Mouse (Mus musculus) small intestine, adult 2 months (tissue): Measurements from ENCODE around the gene Bri3bp. TPM values are rescaled to one million over a fixed set of nuclear protein-coding genes. Genes with fewer than 3 reads are reported as not detected.
"Not testable (repeated sequence)": the region's sequence is repeated elsewhere in the genome, so short reads cannot be mapped to it uniquely, and the experiment has no call there.

Experiments
- H3K27ac ChIP-seq: fragments of 200-500 bp; 2 replicates; pipeline ENCODE4 v1.5.1; 2012; ENCODE audit warnings: low read depth, low read length, control low read depth, inconsistent platforms; ENCODE audit not compliant: insufficient read depth
- H3K27me3 ChIP-seq: fragments of 200-500 bp; 2 replicates; pipeline ENCODE4 v1.6.1; 2012; ENCODE audit warnings: mild to moderate bottlenecking, moderate library complexity, low read length, inconsistent platforms; ENCODE audit not compliant: control insufficient read depth, insufficient read depth
- H3K36me3 ChIP-seq: fragments of 200-500 bp; 2 replicates; pipeline ENCODE4 v1.6.1; 2012; ENCODE audit warnings: mild to moderate bottlenecking, low read length, control low read depth, inconsistent platforms; ENCODE audit not compliant: control insufficient read depth, insufficient read depth
- H3K4me1 ChIP-seq: fragments of 200-500 bp; 2 replicates; pipeline ENCODE4 v1.6.1; 2012; ENCODE audit warnings: low read length, inconsistent platforms, mixed read lengths; ENCODE audit not compliant: control insufficient read depth, insufficient read depth, insufficient read length
- H3K4me3 ChIP-seq: fragments of 200-500 bp; 2 replicates; pipeline ENCODE4 v1.5.1; 2012; ENCODE audit warnings: low read depth, mild to moderate bottlenecking, control low read depth, inconsistent platforms, low read length, moderate library complexity
- CTCF ChIP-seq: fragments of 200-500 bp; IDR thresholded peaks from 2 replicates; pipeline ENCODE4 v1.5.1; 2012; ENCODE audit warnings: low read depth, mild to moderate bottlenecking, control low read depth, inconsistent platforms, low read length, moderate library complexity, mixed read lengths; ENCODE audit not compliant: insufficient replicate concordance, insufficient read length; ENCODE audit errors: extremely low read depth
- POLR2A ChIP-seq: fragments of 200-500 bp; IDR thresholded peaks from 2 replicates; pipeline ENCODE4 v1.6.1; 2012; ENCODE audit warnings: low read depth, mild to moderate bottlenecking, control low read depth, inconsistent platforms, low read length, moderate library complexity
- WGBS: fragments of 180-500 bp; shearing (Covaris S2); methylation state at CpG from one replicate; pipeline ENCODE4 v1.1.7; 2018; 5-methylcytosine and 5-hydroxymethylcytosine counted together
- polyA plus RNA-seq: library from polyadenylated mRNA; depleted of rRNA; stranded (reverse); fragments of >200 nt; gene quantifications from 2 replicates; pipeline ENCODE4 v1.2.3, GENCODE M21; 2012

Gene Bri3bp
- polyA plus RNA-seq, 1 experiment, result 33.5 TPM

DNA sequence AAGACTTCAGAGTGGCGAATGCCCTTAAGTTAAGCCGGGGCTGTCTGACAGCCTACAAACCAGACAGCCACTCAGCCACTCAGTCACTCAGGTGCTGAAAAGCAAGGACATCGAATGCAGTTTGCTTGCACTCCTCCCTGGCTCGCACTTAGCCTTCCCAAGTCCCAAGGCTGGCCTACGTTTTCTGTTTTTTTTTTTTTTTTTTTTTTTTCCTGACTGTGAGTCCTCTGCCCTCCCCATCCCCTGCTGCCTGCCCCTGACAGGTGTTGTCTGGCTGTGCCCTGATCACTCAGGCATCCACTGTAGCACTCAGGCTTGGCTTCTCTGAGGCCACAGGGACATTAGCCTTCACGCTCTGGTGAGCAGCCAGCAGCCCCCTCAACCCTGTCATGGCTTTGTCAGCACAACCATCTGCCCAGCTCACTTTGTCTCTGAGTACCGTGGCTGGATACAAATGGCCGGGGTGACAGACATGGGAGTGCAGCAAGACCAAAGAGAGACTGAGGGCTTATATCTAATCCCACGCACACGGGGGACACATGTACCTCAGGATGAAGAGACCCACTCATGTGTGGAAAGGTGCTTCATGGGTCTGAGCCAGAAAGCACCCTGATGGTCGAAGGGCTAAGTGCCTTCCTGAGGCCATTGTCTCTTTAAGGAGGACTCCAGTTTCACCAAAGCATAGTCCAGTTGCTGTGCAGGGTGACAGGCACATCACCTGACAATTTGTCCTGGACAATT lies 46.2 kb downstream of the Bri3bp start:
- WGBS, result 89% methylated on average over 11 of the region's 11 CpGs
- H3K36me3 ChIP-seq, result peaks cover 57% of the 10 kb centered on the region

GRCm38 (mm10) chr5:125488116-125488455 lies 46.7 kb downstream of the Bri3bp start:
- no peak overlapping the region for H3K4me3 ChIP-seq
- H3K36me3 ChIP-seq, result peaks cover 57% of the 10 kb centered on the region
- H3K27ac ChIP-seq, result no peak overlapping the region
- no peaks in the 10 kb centered on the region for H3K27me3 ChIP-seq
- TF ChIP-seq CTCF, result no peak
- no peak for TF ChIP-seq POLR2A
- WGBS, result 31% methylated on average over 4 of the region's 4 CpGs
- H3K4me1 ChIP-seq, result no peaks in the 10 kb centered on the region

More for the DNA sequence above, 46.2 kb downstream of the Bri3bp start:
- TF ChIP-seq POLR2A, result no peak
- no peak for TF ChIP-seq CTCF
- no peak overlapping the region for H3K4me3 ChIP-seq
- H3K4me1 ChIP-seq, result no peaks in the 10 kb centered on the region
- no peaks in the 10 kb centered on the region for H3K27me3 ChIP-seq
- no peak overlapping the region for H3K27ac ChIP-seq

DNA sequence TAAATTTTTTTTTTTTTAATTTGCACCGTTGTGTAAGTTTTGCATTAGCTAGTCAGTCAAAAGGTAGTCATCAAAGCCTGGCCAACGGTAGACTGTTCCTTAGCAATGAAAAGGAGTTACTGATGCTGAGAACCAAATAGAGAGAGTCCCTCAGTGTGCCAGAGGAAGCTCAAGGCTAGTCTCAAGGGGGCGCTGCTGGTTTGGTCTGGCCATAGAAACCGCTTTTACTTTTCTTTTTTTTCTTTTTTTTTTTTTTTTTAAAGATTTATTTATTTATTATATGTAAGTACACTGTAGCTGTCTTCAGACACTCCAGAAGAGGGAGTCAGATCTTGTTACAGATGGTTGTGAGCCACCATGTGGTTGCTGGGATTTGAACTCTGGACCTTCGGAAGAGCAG lies 47.6 kb downstream of the Bri3bp start:
- not testable (repeated sequence) for H3K27ac ChIP-seq, H3K4me1 ChIP-seq, H3K27me3 ChIP-seq, H3K4me3 ChIP-seq
- peaks cover 51% of the 10 kb centered on the region for H3K36me3 ChIP-seq
- WGBS, result 88% methylated on average over 5 of the region's 5 CpGs

DNA sequence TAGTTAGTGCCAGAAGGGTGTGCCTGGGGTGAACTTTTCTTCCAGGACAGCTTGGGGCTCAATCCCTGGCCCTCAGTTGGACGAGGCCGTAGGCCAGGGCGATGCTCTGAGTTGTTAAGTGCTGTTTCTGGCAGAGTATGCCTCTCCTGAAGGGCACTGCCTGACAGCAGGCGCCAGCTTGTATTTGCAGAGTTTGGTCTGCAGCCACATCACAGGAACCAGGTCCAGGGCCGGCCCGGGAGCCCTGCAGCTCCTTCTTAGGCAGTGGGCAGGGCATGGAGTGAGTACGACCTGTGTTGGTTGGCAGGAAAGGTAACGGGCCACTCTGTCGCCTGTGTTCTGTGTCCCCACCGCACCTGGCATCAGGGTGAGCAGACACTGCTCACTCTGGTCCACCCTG lies 49.7 kb downstream of the Bri3bp start:
- no peak for TF ChIP-seq POLR2A
- TF ChIP-seq CTCF, result no peak
- H3K36me3 ChIP-seq, result peaks cover 53% of the 10 kb centered on the region
- H3K4me3 ChIP-seq, result no peak overlapping the region
- WGBS, result 96% methylated on average over 10 of the region's 10 CpGs
- H3K27ac ChIP-seq, result no peak overlapping the region
- H3K27me3 ChIP-seq, result no peaks in the 10 kb centered on the region
- H3K4me1 ChIP-seq, result no peaks in the 10 kb centered on the region

DNA sequence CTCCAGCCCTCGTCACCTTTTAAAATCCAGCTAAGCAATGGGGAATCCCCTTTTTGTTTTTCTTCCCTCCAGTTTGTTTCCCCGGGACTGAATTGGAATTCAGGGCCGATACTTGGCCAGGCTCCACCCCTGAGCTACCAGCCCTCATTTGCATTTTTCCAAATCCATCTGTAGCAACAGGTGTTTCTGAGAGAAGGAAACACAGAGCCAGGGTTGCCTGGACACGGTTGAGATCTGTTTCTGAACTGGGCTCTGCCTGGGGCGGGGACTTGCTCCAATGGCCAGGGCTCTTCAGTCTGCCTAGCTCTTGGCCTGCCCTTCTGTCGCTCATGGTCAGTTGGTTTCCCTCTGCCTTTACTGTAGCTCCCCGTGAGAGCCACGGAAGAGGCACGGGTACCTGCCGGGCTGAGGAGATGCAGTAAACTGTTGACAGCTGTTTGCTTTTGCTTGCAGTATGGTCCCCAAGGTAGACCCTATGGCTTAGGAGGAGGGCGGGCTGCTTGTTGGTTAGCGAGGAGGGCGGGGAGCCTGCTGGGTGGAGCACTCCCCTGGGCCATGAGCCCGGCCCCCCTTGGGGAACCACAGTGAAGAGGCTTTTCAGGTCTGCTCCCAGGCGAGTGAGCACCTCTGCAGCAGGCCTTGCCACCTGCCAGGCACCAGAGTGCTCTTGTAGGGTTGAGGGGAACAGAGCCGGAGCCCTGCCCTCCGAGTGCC lies 51.2 kb downstream of the Bri3bp start:
- H3K27me3 ChIP-seq, result no peaks in the 10 kb centered on the region
- H3K4me3 ChIP-seq, result no peak overlapping the region
- no peak overlapping the region for H3K27ac ChIP-seq
- 82% methylated on average over 17 of the region's 17 CpGs for WGBS
- TF ChIP-seq POLR2A (no peak), CTCF (no peak)
- no peaks in the 10 kb centered on the region for H3K4me1 ChIP-seq
- peaks cover 51% of the 10 kb centered on the region for H3K36me3 ChIP-seq

DNA sequence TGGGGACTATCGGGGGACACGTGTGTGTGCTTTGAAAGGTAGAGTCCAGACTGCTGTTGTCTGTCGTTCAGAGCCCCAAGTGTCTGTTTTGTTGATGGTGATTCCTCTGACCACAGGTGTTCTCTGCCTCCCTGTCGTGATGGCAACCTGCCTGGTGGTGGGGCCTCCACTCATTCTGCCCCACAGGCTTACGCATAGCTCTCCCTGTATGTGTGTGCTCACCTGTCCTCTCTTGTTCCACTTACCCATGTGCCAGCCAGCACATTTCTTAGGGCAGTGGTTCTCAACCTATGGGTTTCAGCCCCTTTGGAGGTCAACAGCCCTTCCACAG lies 51.7 kb downstream of the Bri3bp start:
- H3K36me3 ChIP-seq, result peaks cover 52% of the 10 kb centered on the region
- TF ChIP-seq CTCF (no peak), POLR2A (no peak)
- 90% methylated on average over 5 of the region's 5 CpGs for WGBS

DNA sequence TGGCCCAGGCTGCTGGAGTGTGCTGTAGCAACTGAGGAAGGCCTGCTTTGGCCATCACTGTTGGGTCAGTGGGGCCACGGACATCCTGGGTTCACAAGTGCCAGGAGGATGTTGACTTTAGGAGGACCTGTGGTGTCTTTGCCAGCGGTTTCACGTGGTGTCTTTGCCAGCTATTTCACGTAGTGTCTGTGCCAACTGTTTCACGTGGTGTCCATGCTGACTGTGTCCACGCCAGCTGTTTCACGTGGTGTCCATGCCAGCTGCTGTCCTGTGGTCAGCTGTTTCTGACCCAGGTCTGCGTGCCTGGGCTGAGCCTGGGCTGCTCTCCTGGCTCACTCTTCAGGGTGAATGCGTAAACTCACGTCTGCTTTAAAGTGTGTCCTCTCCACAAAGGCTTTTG lies 54.3 kb downstream of the Bri3bp start:
- TF ChIP-seq POLR2A (no peak), CTCF (no peak)
- WGBS, result 75% methylated on average over 10 of the region's 10 CpGs
- no peaks in the 10 kb centered on the region for H3K27me3 ChIP-seq

More for the DNA sequence above, 51.7 kb downstream of the Bri3bp start:
- Histone ChIP-seq H3K27ac (no peak overlapping the region), H3K4me3 (no peak overlapping the region), H3K4me1 (no peaks in the 10 kb centered on the region), H3K27me3 (no peaks in the 10 kb centered on the region)

More for the DNA sequence above, 54.3 kb downstream of the Bri3bp start:
- Histone ChIP-seq H3K27ac (no peak overlapping the region), H3K4me1 (no peaks in the 10 kb centered on the region), H3K36me3 (peaks cover 58% of the 10 kb centered on the region), H3K4me3 (no peak overlapping the region)
